Mouse (Mus musculus): ENCODE measurements at regions not wholly inside any gene's neighbourhood (a gene's known extent, or its start where the extent isn't known, plus 50 kb on each side); places are given as distances from the start of the nearest gene placed in this dataset.

GRCm38 (mm10) chr9:83254356-83254755, 107.9 kb upstream of the Hmgn3 start:
- TF ChIP-seq POLR2A (IDR thresholded peaks at IDR 0.05; ENCODE audit: insufficient read depth, low read depth, low read length) (no peak), CTCF (IDR thresholded peaks at IDR 0.05) (no peak), EP300 (IDR thresholded peaks at IDR 0.05; ENCODE audit: insufficient read depth, low read depth, low read length) (no peak)

Measured in heart, adult 2 months (tissue).